Mouse (Mus musculus) bone marrow, adult 2 months (tissue): Measurements from ENCODE around the gene Nova2.

Experiments
- CTCF ChIP-seq: fragments of 200-500 bp; IDR thresholded peaks from 2 replicates; pipeline ENCODE4 v1.5.1; 2011; ENCODE audit warnings: low read length, control low read depth; ENCODE audit not compliant: control insufficient read depth, insufficient read depth
- POLR2A ChIP-seq: fragments of 200-500 bp; IDR thresholded peaks from 2 replicates; pipeline ENCODE4 v1.6.1; 2011; ENCODE audit warnings: low read depth, mild to moderate bottlenecking, control low read depth, low read length, borderline replicate concordance; ENCODE audit not compliant: control insufficient read depth

DNA sequence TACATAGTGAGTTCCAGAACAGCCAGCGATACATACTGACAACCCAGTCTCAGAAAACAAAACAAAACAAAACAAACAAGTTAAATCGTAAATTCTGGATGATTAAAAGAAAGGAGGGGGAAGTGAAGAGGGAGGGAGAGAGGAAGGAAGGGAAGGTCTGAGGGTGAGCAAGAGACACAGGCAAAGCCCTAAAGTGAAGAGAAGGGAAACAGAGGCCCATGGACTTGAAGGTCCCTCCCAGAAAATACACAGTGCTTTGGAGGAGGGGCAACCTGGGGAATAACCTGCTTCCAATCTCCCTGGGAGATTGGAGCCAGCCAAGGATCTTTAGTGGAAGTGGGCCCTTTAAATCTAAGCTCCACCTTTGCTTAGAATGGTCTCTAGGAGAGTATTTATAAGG lies 61.4 kb downstream of the Nova2 start, which contains the start of gene Nanos2:
- TF ChIP-seq CTCF (no peak), POLR2A (no peak)
